Mouse (Mus musculus): Measurements from ENCODE around the gene Hectd2.

GRCm38 (mm10) chr19:36601869-36602268, 47.4 kb downstream of the Hectd2 start:
- TF ChIP-seq POLR2A (IDR thresholded peaks at IDR 0.05; ENCODE audit: borderline replicate concordance, extremely low read depth, low read depth, low read length) (no peak), CTCF (IDR thresholded peaks at IDR 0.05; ENCODE audit: insufficient read depth, low read length) (no peak)

All from lung, adult 2 months (tissue).